Mouse (Mus musculus) embryonic fibroblast, embryonic 13.5 days (primary cell): ENCODE measurements around the gene St6gal1.

Experiments used
- CTCF ChIP-seq: IDR thresholded peaks from 2 replicates; pipeline ENCODE4 v1.5.1; 2011; ENCODE audit warnings: mild to moderate bottlenecking, control low read depth, low read length, moderate library complexity, borderline replicate concordance; ENCODE audit not compliant: insufficient read depth
- POLR2A ChIP-seq: IDR thresholded peaks from 2 replicates; pipeline ENCODE4 v1.6.1; 2011; ENCODE audit warnings: low read depth, mild to moderate bottlenecking, control low read depth, low read length, moderate library complexity

DNA sequence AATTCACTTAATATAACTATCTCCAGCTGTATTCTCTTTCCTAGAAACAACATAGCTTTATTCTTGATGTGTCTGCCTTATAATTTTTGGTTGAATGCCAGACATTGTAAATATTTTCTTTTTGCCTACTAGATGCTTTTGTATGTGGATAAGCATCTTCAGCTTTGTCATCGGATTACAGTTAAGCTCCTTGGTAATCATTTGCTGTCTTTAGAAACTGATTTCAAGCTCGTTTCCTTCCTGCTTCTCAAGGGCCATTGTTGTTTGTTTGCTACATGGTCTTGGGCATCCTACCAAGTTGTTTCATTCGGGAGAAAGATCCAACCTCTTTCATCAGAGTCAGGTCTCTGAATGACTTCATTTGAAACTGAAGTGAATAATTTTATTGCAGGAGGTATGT is 144.6 kb downstream of the St6gal1 start:
- TF ChIP-seq POLR2A: no peak
- no peak for TF ChIP-seq CTCF
